Mouse (Mus musculus) ES-E14 (cell line): ENCODE results near the gene Olfr1352. TPM values are rescaled to one million over a fixed set of nuclear protein-coding genes. Genes with fewer than 3 reads are reported as not detected.
"Not testable (repeated sequence)": the region's sequence is repeated elsewhere in the genome, so short reads cannot be mapped to it uniquely, and the experiment has no call there.

ENCODE experiments used
- DNase-seq: peaks from one replicate; pipeline ENCODE4 v3.0.0-alpha.2; 2013; ENCODE audit warnings: low read depth, low spot score
- H3K27ac ChIP-seq: 2 replicates; pipeline ENCODE4 v1.5.1; 2012; ENCODE audit warnings: low read depth, mild to moderate bottlenecking, low read length, moderate library complexity, mixed read lengths; ENCODE audit not compliant: poor library complexity, insufficient read depth, severe bottlenecking
- H3K36me3 ChIP-seq: 2 replicates; pipeline ENCODE4 v1.6.1; 2012; ENCODE audit warnings: mild to moderate bottlenecking, low read length, moderate library complexity, mixed read lengths; ENCODE audit not compliant: control insufficient read depth, poor library complexity, insufficient read depth, severe bottlenecking
- H3K4me1 ChIP-seq, 2 experiments: fragments of 150-350 bp in 1 of 2; sonication (generic) in 1 of 2; 2 replicates each; pipeline ENCODE4 v1.6.1; 2012; ENCODE audit warnings: low read length in 2 of 2, mild to moderate bottlenecking in 1 of 2, mixed read lengths in 1 of 2; ENCODE audit not compliant: control insufficient read depth in 2 of 2, insufficient read depth in 2 of 2, poor library complexity in 1 of 2
- H3K4me3 ChIP-seq, 2 experiments: fragments of 150-350 bp in 1 of 2; sonication (generic) in 1 of 2; 2 replicates each; pipeline ENCODE4 v1.5.1; 2012; ENCODE audit warnings: low read length in 2 of 2, low read depth in 1 of 2, mild to moderate bottlenecking in 1 of 2, mixed read lengths in 1 of 2; ENCODE audit not compliant: insufficient read depth in 1 of 2, poor library complexity in 1 of 2, severe bottlenecking in 1 of 2
- H3K9ac ChIP-seq: 2 replicates; pipeline ENCODE4 v1.6.1; 2012; ENCODE audit warnings: low read depth, mild to moderate bottlenecking, low read length, mixed read lengths; ENCODE audit not compliant: poor library complexity, insufficient read depth, severe bottlenecking
- H3K9me3 ChIP-seq: fragments of 150-350 bp; sonication (generic); 2 replicates; pipeline ENCODE4 v1.6.1; 2012; ENCODE audit warnings: low read depth, mild to moderate bottlenecking, low read length; ENCODE audit not compliant: control insufficient read depth, insufficient read depth
- CHD2 ChIP-seq: IDR thresholded peaks from 2 replicates; pipeline ENCODE4 v1.6.1; 2014; ENCODE audit warnings: mild to moderate bottlenecking, low read depth, low read length, inconsistent platforms
- HCFC1 ChIP-seq: IDR thresholded peaks from 2 replicates; pipeline ENCODE4 v1.6.1; 2012; ENCODE audit warnings: low read length, inconsistent platforms, borderline replicate concordance; ENCODE audit not compliant: insufficient read depth
- MAFK ChIP-seq: IDR thresholded peaks from 2 replicates; pipeline ENCODE4 v1.6.1; 2014; ENCODE audit warnings: mild to moderate bottlenecking, low read depth, low read length, inconsistent platforms; ENCODE audit not compliant: insufficient read depth
- ZC3H11A ChIP-seq: IDR thresholded peaks from 2 replicates; pipeline ENCODE4 v1.6.1; 2012; ENCODE audit warnings: low read depth, mild to moderate bottlenecking, inconsistent platforms, low read length, borderline replicate concordance
- ZNF384 ChIP-seq: IDR thresholded peaks from 2 replicates; pipeline ENCODE4 v1.6.1; 2012; ENCODE audit warnings: low read depth, low read length, inconsistent platforms
- in situ Hi-C, 2 experiments: fragments of 600-800 bp; cut with MboI; formaldehyde crosslinking; loops; one replicate each; pipeline ENCODE4 v1.15.1; 2025; ENCODE audit warnings: low sequenced_read_pairs in 2 of 2, inconsistent platforms in 1 of 2; ENCODE audit not compliant: unreplicated experiment in 2 of 2
- total RNA-seq: library from RNA; depleted of rRNA; stranded (reverse); fragments of 300-350 nt; gene quantifications from 2 replicates; pipeline ENCODE4 v1.2.3, GENCODE M21; 2012; rRNA removed

The Olfr1352 gene
- total RNA-seq = not detected in 2 replicates

- no peak within 1 kb of the TSS for H3K9ac ChIP-seq
- no peak within 1 kb of the TSS for H3K4me3 ChIP-seq
- TF ChIP-seq ZC3H11A (no peak), ZNF384 (no peak)
- DNase-seq = no peak
- no peaks in the 10 kb centered on the region for H3K36me3 ChIP-seq
- H3K9me3 ChIP-seq = no peaks in the 10 kb centered on the region
- in situ Hi-C loops = no loop called here
- H3K4me1 ChIP-seq = no peaks in the 10 kb centered on the region
- no peak within 1 kb of the TSS for H3K27ac ChIP-seq
Measured at GRCm38 (mm10) chr10:78980750-78981149, at the start of gene Olfr1352. Olfr1352 (plus strand) TSS chr10:78981050.

GRCm38 (mm10) chr10:78950336-78950735, 30.5 kb upstream of the Olfr1352 start, which contains the start of gene Olfr8:
Olfr8 (plus strand) TSS chr10:78950636.
- DNase-seq, in situ Hi-C loops, H3K27ac ChIP-seq: not testable (repeated sequence)

GRCm38 (mm10) chr10:78963009-78963408, 17.8 kb upstream of the Olfr1352 start, which contains the start of gene Olfr1353:
Olfr1353 (plus strand) TSS chr10:78963309.
- H3K9me3 ChIP-seq, DNase-seq, H3K4me3 ChIP-seq, H3K9ac ChIP-seq, in situ Hi-C loops, H3K4me1 ChIP-seq, H3K36me3 ChIP-seq, H3K27ac ChIP-seq: not testable (repeated sequence)

More at GRCm38 (mm10) chr10:78950336-78950735, 30.5 kb upstream of the Olfr1352 start, which contains the start of gene Olfr8:
- not testable (repeated sequence) for H3K4me1 ChIP-seq, H3K9me3 ChIP-seq, H3K36me3 ChIP-seq, H3K9ac ChIP-seq, H3K4me3 ChIP-seq

GRCm38 (mm10) chr10:79012172-79012571, 31.3 kb downstream of the Olfr1352 start, which contains the start of gene Olfr1351:
Olfr1351 (plus strand) TSS chr10:79012472.
- H3K36me3 ChIP-seq = no peaks in the 10 kb centered on the region
- no peak within 1 kb of the TSS for H3K4me3 ChIP-seq
- in situ Hi-C loops = no loop called here
- no peak for TF ChIP-seq CHD2
- TF ChIP-seq MAFK = no peak
- TF ChIP-seq ZC3H11A = no peak
- TF ChIP-seq ZNF384 = no peak
- TF ChIP-seq HCFC1 = no peak
- H3K9ac ChIP-seq = no peak within 1 kb of the TSS
- DNase-seq = no peak
- no peak within 1 kb of the TSS for H3K27ac ChIP-seq
- no peaks in the 10 kb centered on the region for H3K4me1 ChIP-seq
- peaks cover 7% of the 10 kb centered on the region for H3K9me3 ChIP-seq

- Histone ChIP-seq H3K9me3 (no peaks in the 10 kb centered on the region), H3K27ac (no peak within 1 kb of the TSS; the same call in 1 of the 2 replicates), H3K36me3 (peaks cover 2% of the 10 kb centered on the region; the same call in 1 of the 2 replicates), H3K4me3 (no peak within 1 kb of the TSS), H3K4me1 (no peaks in the 10 kb centered on the region), H3K9ac (no peak within 1 kb of the TSS)
- no peak for DNase-seq
- in situ Hi-C loops = no loop called here
- TF ChIP-seq CHD2 = no peak
- no peak for TF ChIP-seq ZNF384
- no peak for TF ChIP-seq ZC3H11A
- no peak for TF ChIP-seq MAFK
- TF ChIP-seq HCFC1 = no peak
Measured at GRCm38 (mm10) chr10:79028441-79028840, 47.6 kb downstream of the Olfr1352 start, which contains the start of gene Olfr57. Olfr57 (plus strand) TSS chr10:79028741.

Other genes with a start within 250 kb of the Olfr1352 start
- gene Ccdc105, start 228.0 kb upstream of the Olfr1352 start, total RNA-seq = 0.21 and 0.31 TPM in 2 replicates
- gene Slc1a6, start 200.6 kb upstream of the Olfr1352 start, total RNA-seq = 1.7 TPM in 2 replicates
- gene Olfr1356, start 128.9 kb upstream of the Olfr1352 start, total RNA-seq = not detected in 2 replicates
- not detected in 2 replicates for gene Olfr1355, start 105.5 kb upstream of the Olfr1352 start, total RNA-seq
- gene Olfr1354, start 67.9 kb upstream of the Olfr1352 start, total RNA-seq = not detected in 2 replicates
- not detected in 2 replicates for gene Olfr8, start 30.4 kb upstream of the Olfr1352 start, total RNA-seq
- gene Olfr1353, start 17.7 kb upstream of the Olfr1352 start, total RNA-seq = not detected in 2 replicates
- not detected in 2 replicates for gene Olfr1351, start 31.4 kb downstream of the Olfr1352 start, total RNA-seq
- gene Olfr57, start 47.7 kb downstream of the Olfr1352 start, total RNA-seq = not detected in 2 replicates
- gene 2610008E11Rik, start 116.5 kb downstream of the Olfr1352 start, total RNA-seq = 9.0 and 10.8 TPM in 2 replicates
- gene Vmn2r80, start 167.7 kb downstream of the Olfr1352 start, total RNA-seq = not detected in 2 replicates